Mouse (Mus musculus) right cerebral cortex, adult 18-20 months (tissue): ENCODE measurements around the gene 1700001P01Rik.
A peak's percentile ranks its signal among the peaks of the same experiment; 100 is the strongest.

Source experiments
- DNase-seq: peaks from one replicate; pipeline ENCODE4 v3.0.0; 2022; ENCODE audit warnings: mixed read lengths

1700001P01Rik gene

GRCm38 (mm10) chr11:97775808-97776496 lies at the start of gene 1700001P01Rik:
Gene 1700001P01Rik (minus strand): TSS chr11:97775918.
- DNase-seq, result no peak

- peak; percentile 59 for DNase-seq
Measured at GRCm38 (mm10) chr11:97825295-97825694, 49.6 kb upstream of the 1700001P01Rik start.

- DNase-seq, result no peak
Measured at GRCm38 (mm10) chr11:97824895-97825294, 49.2 kb upstream of the 1700001P01Rik start.

- DNase-seq, result no peak
Measured at GRCm38 (mm10) chr11:97824168-97824567, 48.5 kb upstream of the 1700001P01Rik start.

- no peak for DNase-seq
Measured at GRCm38 (mm10) chr11:97822840-97823603, 47.3 kb upstream of the 1700001P01Rik start.

GRCm38 (mm10) chr11:97821401-97822064 lies 45.8 kb upstream of the 1700001P01Rik start:
- no peak for DNase-seq

- DNase-seq, result no peak
Measured at GRCm38 (mm10) chr11:97820840-97821239, 45.1 kb upstream of the 1700001P01Rik start.

GRCm38 (mm10) chr11:97819923-97820322 lies 44.2 kb upstream of the 1700001P01Rik start:
- no peak for DNase-seq

GRCm38 (mm10) chr11:97819102-97819501 lies 43.4 kb upstream of the 1700001P01Rik start:
- no peak for DNase-seq

- peak; percentile 48 for DNase-seq
Measured at GRCm38 (mm10) chr11:97818571-97818970, 42.9 kb upstream of the 1700001P01Rik start.

GRCm38 (mm10) chr11:97818003-97818402 lies 42.3 kb upstream of the 1700001P01Rik start:
- no peak for DNase-seq

GRCm38 (mm10) chr11:97817379-97817778 lies 41.7 kb upstream of the 1700001P01Rik start:
- no peak for DNase-seq

- no peak for DNase-seq
Measured at GRCm38 (mm10) chr11:97816916-97817315, 41.2 kb upstream of the 1700001P01Rik start.

GRCm38 (mm10) chr11:97816176-97816575 lies 40.5 kb upstream of the 1700001P01Rik start:
- no peak for DNase-seq

- no peak for DNase-seq
Measured at GRCm38 (mm10) chr11:97815736-97816135, 40.0 kb upstream of the 1700001P01Rik start.

- DNase-seq, result no peak
Measured at GRCm38 (mm10) chr11:97813746-97814515, 38.2 kb upstream of the 1700001P01Rik start.

GRCm38 (mm10) chr11:97813085-97813484 lies 37.4 kb upstream of the 1700001P01Rik start:
- no peak for DNase-seq

- DNase-seq, result peak; percentile 57
Measured at GRCm38 (mm10) chr11:97812491-97812921, 36.8 kb upstream of the 1700001P01Rik start.

GRCm38 (mm10) chr11:97811569-97812362 lies 36.0 kb upstream of the 1700001P01Rik start:
- no peak for DNase-seq

GRCm38 (mm10) chr11:97810970-97811369 lies 35.3 kb upstream of the 1700001P01Rik start:
- DNase-seq, result no peak

GRCm38 (mm10) chr11:97810356-97810755 lies 34.6 kb upstream of the 1700001P01Rik start:
- no peak for DNase-seq
